Mouse (Mus musculus) MEL (cell line): ENCODE data around the gene B4galt1.

Source experiments
- CTCF ChIP-seq, 3 experiments: IDR thresholded peaks in 2 of 3; conservative IDR thresholded peaks in 1 of 3; 2 replicates each; pipeline ENCODE4 v1.5.1; 2011 to 2012; ENCODE audit warnings: low read length in 3 of 3, low read depth in 2 of 3, mild to moderate bottlenecking in 2 of 3, improper control_type of control experiment in 1 of 3, inconsistent platforms in 1 of 3, mixed read lengths in 1 of 3, moderate library complexity in 1 of 3; ENCODE audit not compliant: control insufficient read depth in 1 of 3, insufficient read depth in 1 of 3, poor library complexity in 1 of 3, severe bottlenecking in 1 of 3
- ZNF384 ChIP-seq: IDR thresholded peaks from 2 replicates; pipeline ENCODE4 v1.6.1; 2012; ENCODE audit warnings: low read depth, mild to moderate bottlenecking, inconsistent platforms, low read length, improper control_type of control experiment

DNA sequence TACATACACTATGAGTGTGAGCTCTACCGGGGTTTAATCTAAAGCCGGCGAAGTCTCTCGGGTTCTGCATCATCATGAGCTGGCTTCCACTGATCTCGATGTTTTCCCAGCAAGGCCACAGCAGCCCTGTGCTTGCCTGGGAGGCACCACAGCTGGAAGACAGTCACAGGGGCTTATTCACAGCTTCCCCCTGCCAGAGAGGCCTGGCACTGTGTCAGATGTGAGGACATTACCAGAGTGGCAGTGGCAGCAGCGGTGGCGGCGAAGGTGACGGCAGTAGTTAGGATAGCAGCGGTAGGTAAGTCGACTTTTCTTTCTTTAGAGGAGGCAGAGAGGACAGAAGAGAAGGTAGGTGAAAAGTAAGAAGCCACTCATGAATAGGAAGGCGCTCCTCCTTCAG, 35.9 kb downstream of the B4galt1 start:
- TF ChIP-seq ZNF384 = no peak
- TF ChIP-seq CTCF (IDR thresholded peaks at IDR 0.05 in 2 of 3, conservative IDR thresholded peaks at IDR 0.05 in 1 of 3; ENCODE audit: control insufficient read depth in 1 of 3, insufficient read depth in 1 of 3, low read depth in 2 of 3, low read length in 3 of 3, poor library complexity in 1 of 3, severe bottlenecking in 1 of 3) = no peak
